Mouse (Mus musculus) left cerebral cortex, postnatal 25 days (tissue): ENCODE measurements around the gene Prpsap1. TPM values are rescaled to one million over a fixed set of nuclear protein-coding genes. Genes with fewer than 3 reads are reported as not detected.
A peak's percentile ranks its signal among the peaks of the same experiment; 100 is the strongest.

ENCODE experiments used
- DNase-seq, 2 experiments: peaks; one replicate each; pipeline ENCODE4 v3.0.0; 2022; ENCODE audit warnings: low spot score in 2 of 2, mixed read lengths in 1 of 2
- intact Hi-C: fragments of 180-260 bp; cut with DNase I; formaldehyde crosslinking; loops from one replicate; pipeline ENCODE4 v1.15.1; 2025
- total RNA-seq, 2 experiments: library from RNA; stranded (reverse); gene quantifications; 2 replicates each; pipeline ENCODE4 v1.2.3; 2021

Prpsap1 gene
- total RNA-seq, 2 experiments from 2014 or later = 65.7 to 76.2 TPM

DNA sequence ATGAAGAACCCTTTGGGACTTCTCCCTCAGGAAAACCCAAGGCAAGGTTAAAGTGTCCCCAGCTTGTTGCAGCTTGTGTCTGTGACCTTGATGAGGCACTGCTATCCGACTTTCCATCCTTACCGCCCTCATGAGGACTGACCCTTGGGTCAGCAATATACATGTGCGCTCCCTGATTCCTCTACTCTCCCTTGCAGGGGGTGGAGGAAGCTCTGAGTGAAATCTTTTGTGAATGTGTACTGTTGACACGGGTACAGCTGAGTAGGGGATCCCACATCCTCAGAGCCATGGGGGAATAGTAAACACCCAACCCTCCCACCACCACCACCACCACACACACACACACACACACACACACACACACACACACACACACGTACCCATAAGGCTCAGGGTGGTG, 30.7 kb downstream of the Prpsap1 start:
- no peak for DNase-seq
- intact Hi-C loops = loop anchor here (5.0 to 10.0 kb wide), 2 partner anchors 236 to 529 kb away; partner anchors contain the start of genes Recql5 and Sap30bp

DNA sequence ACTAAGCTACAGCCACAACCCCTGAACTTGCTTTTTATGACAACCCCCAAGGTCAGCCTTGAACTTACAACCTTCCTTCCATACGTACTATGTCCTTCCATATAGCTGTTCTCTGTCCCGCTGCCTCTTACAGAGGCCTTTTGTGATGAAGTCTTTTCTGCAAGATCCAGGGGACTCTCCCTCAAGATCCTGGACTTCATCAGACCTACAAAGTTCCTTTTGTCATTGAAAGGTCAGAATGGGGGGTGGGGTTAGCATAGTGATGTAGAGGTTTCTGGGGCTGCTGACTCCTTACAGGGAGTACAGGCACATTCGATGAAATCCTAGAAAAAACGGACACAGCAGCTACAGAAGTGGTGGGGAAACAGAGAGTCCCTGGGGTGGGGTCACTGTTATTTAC, 34.2 kb downstream of the Prpsap1 start:
- no peak for DNase-seq

DNA sequence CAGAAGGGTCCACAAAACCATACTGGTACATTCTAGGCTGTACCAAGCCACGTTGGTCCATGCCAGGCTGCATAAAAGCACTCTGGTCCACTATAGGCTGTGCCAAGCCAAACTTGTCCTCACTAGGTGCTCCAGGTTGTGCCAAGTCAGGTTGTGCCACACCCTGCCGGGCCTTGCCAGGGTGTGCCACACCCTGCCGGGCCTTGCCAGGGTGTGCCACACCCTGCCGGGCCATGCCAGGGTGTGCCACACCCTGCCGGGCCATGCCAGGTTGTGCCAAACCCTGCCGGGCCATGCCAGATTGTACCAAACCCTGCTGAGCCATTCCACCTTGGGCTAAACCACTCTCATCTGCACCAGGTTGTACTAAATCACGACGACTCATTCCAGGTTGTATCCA, 37.8 kb downstream of the Prpsap1 start:
- DNase-seq = no peak
- intact Hi-C loops = loop anchor here (10.0 kb wide), 1 partner anchor 351 kb away; no protein-coding TSS in a partner anchor

More for the DNA sequence above, 34.2 kb downstream of the Prpsap1 start:
- intact Hi-C loops = loop anchor here (5.0 to 10.0 kb wide), 3 partner anchors 232 to 525 kb away; partner anchors contain the start of genes Recql5 and Sap30bp

DNA sequence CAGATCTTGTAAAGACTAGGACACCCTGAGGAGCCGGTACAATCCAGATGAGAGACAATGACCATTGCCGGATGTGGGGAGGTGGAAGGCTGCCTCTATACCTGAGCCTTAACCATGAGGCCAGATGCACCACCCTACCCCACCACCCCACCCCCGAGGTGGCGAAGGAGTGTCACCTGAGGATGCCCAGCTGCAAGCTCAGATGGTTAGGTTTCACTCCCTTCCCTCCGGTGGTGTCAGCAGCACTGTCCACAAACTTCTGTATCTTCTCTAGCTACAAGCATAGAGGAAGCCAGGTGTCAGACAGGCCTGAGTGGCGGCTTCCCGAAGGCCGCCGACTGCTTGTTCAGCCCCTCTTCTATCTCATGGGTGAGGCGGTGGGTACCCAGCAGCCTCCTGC, 40.1 kb downstream of the Prpsap1 start:
- intact Hi-C loops = loop anchor here (10.0 kb wide), 1 partner anchor 349 kb away; no protein-coding TSS in a partner anchor
- DNase-seq = no peak

DNA sequence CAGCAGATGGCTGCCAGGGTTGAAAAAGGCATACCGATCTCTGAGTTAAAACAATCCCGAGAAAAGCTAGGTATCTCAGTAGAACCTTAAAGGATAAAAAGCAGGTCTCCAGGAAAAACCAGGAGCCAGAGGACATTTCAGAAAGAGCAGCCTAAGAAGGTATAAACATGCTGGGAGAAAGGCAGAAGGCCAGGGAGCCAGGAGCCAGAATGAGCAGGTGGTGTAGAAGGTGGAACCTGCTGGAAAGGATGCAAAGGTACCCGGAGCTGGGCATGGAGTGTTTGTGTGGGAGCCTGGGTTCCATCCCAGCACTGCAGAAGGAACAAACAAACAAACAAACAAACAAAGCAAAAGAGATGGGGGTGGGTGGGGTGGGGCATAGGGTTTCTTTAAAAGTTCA, 44.7 kb downstream of the Prpsap1 start:
- intact Hi-C loops = loop anchor here (10.0 kb wide), 1 partner anchor 225 kb away; no protein-coding TSS in a partner anchor
- DNase-seq = no peak

DNA sequence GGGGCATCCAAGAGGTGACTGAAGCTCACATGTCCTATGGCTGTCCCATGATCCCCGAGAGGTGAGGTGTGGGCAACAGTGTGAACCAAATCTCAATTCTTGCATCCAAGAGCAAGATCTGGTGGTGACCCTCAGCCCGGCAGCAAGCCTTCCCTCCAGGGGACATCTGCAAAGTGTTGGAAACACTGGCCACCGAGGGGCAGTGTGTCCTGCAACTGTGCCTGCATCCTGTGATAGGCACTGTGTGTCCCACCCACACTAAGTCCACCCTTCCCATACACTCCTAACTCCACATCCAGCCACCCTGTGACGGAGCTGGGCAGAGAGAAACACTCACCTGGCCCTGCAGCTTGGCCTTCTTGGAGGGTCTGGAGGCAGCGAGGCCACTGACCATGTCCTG, 46.2 kb downstream of the Prpsap1 start:
- intact Hi-C loops = loop anchor here (10.0 kb wide), 1 partner anchor 223 kb away; no protein-coding TSS in a partner anchor
- DNase-seq = no peak

GRCm38 (mm10) chr11:116446308-116446887, 47.6 kb downstream of the Prpsap1 start:
- no peak for DNase-seq
- intact Hi-C loops = loop anchor here (1.0 to 10.0 kb wide), 2 partner anchors 127 to 222 kb away; no protein-coding TSS in a partner anchor

DNA sequence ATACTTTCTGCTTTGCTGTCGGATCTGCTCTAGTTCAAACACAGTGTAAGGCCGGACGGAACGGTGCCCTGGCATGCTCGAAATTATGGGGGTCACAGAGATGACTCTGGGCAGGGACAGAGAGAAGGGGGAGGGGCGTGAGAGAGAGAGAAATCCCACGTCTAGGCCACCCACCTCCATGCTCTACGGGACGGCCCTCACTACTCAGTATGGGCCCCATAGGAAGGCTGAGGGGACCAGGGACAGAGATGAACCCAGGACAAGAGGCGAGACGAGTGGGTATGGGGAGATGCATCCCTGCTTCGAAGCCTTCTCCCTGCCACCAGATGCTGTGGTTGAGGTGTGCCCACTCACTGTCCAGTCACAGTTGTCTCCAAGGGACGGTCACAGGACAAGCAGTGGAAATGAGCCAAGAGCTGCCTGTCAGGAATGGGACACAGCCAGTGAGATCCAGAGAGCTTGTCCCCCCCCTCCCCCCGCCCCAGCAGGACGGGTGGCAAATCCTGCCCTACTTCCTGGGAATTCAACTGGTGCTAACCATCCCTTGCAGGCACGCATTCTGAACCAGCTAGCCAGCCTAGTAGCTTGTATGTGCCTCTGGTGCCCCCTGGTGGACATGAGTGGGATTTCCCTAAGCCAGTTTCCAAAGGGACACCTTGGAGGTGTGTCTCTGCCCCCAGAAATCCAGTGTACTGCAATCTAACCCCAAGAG, 48.2 kb downstream of the Prpsap1 start:
- peak; percentile 94 for DNase-seq

DNA sequence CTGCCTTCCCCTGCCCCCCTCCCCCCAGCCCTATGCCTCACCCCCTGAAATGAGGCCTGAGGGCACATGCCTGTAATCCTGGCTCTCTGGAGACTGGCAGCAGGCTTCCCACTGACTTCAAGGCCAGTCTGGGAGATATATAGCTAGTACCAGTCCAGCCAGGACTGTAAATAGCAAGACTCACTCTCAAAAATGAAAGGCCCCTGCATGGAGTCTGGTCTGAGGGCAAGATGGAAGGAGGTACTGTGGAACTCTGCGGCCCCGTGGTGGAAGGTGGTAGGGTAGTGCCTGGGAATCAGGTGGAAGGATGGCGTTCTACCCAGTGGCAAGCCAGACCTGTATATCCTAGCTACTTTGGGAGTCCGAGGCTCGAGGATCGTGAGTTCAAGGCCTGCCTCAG, 50.1 kb downstream of the Prpsap1 start:
- DNase-seq = no peak
- intact Hi-C loops = loop anchor here (10.0 kb wide), 1 partner anchor 219 kb away; no protein-coding TSS in a partner anchor

More for the DNA sequence above, 48.2 kb downstream of the Prpsap1 start:
- intact Hi-C loops = loop anchor here (1.0 to 10.0 kb wide), 2 partner anchors 126 to 221 kb away; no protein-coding TSS in a partner anchor

GRCm38 (mm10) chr11:116443311-116443710, 50.7 kb downstream of the Prpsap1 start:
- intact Hi-C loops = loop anchor here (10.0 kb wide), 1 partner anchor 219 kb away; no protein-coding TSS in a partner anchor
- DNase-seq = no peak

DNA sequence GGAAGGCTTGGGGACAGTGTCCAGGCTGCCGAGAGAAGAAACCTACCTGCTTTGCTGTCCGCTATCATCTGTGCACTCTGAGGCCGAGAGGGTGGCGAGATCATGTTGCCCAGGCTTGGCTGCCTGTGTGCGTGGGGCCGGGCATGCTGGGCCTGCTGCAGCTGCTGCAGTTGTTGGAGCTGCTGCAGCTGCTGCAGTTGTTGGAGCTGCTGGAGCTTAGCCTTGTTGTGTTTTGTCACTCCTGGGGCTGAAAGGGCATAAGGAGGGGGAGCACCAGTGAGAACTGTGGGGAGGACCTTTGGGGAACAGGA, 51.2 kb downstream of the Prpsap1 start:
- DNase-seq = no peak
- intact Hi-C loops = loop anchor here (10.0 kb wide), 1 partner anchor 218 kb away; no protein-coding TSS in a partner anchor

DNA sequence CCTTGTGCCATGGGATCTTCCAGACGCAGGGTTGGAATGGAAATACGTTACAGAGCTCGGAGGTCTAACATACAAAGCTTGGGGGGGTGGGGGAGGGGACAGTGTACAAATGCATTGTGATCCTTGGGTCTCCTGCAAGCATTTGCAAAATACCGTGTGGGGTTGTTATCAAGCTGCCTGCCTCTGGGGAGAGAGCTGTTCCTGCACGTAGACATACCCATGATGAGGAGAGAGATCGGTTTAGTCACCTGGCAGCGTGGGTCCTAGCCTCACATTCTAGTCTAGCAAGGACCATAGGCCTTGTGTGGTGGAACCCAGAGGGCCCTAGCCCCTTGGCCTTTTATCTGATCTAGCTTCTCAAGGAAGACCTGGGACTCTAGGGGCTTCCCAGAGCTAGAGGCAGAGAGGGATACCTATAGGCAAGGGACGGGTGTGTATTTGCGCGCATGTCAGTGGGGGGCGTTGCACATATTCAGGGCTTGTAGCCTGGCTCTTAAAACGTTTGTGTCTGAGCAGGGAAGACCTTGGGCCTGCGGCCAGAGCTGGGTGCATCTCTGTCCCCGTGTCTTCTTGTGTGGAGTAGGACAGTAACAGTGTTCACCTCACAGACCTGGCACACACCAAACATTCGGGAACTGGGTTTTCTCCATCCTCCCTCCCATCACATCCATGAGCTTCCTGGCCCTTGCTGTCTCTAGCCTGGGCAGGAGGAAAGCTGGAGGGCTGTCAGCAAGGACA, 51.7 kb downstream of the Prpsap1 start:
- intact Hi-C loops = loop anchor here (10.0 kb wide), 1 partner anchor 217 kb away; no protein-coding TSS in a partner anchor
- DNase-seq = no peak

DNA sequence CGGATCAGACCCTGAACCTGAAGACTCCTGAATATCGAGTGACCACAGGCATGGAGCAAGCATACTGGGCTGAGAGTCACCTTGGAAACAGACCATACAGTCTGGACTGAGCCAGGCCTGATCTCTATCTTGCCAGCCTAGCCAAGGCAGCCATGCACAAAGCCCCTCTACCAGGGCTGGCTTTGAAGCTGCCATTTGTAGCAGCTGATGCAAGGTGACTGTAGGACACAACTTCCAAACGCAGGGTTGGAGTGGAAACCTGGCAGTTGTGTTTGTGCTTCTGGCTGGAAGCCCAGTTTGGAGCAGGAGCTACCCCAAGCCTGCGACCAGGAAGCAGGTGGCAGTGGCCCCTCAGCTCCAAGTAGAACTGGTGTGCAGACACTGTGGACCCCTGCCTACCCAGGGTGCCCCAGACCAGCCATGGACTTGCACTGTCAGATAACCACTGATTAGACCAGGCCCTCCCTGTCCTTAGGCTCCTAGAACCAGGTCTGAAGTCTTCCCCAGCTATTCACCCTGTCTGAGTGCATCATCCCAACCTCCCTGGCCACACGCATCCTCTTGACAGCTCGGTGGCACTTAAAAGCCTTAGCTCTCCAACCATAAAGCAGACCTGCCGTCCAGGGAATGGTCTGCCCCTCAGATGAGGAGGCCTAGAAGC, 53.5 kb downstream of the Prpsap1 start:
- DNase-seq = no peak
- intact Hi-C loops = loop anchor here (10.0 kb wide), 1 partner anchor 216 kb away; no protein-coding TSS in a partner anchor

- DNase-seq = no peak
- intact Hi-C loops = loop anchor here (10.0 kb wide), 1 partner anchor 215 kb away; no protein-coding TSS in a partner anchor
Measured at GRCm38 (mm10) chr11:116439269-116440240, 54.4 kb downstream of the Prpsap1 start.

GRCm38 (mm10) chr11:116437541-116437940, 56.5 kb downstream of the Prpsap1 start:
- intact Hi-C loops = no loop called here
- DNase-seq = no peak

DNA sequence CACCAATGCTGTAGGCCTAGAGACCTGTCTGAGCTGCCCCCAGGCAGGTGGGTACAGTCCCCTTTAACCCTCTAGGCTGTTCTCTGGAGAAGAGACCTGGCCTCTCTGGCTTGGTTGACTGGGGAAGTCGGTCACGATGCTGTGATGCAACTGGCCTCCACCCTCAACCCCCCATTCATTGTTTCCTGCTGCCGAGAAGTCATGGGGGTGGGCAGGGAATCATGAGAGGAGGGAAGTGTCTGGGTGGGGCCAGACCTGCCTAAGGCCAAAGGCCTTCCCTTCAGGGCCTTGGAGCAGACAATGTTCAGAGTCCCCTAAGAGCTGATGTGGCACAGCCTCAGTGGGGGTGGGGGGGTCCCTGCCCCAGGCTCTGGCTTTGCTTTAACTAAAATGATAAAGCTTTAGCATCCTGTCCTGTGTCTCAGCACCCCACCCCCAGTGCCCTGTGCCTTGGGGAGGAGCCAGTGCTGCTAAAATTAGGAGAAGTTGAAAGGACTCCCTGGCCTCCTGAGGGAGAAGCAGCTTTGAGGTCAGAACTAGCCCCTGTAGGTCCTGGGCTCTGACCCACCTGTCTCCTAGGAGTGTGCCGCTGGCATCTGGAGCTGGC, 57.2 kb downstream of the Prpsap1 start:
- no peak for DNase-seq
- intact Hi-C loops = no loop called here

GRCm38 (mm10) chr11:116435992-116436724, 57.8 kb downstream of the Prpsap1 start:
- intact Hi-C loops = no loop called here
- no peak for DNase-seq
